Mouse (Mus musculus): Measurements from ENCODE around the gene Bcam. TPM values are rescaled to one million over a fixed set of nuclear protein-coding genes. Genes with fewer than 3 reads are reported as not detected.
A peak's percentile ranks its signal among the peaks of the same experiment; 100 is the strongest.

Gene Bcam
- total RNA-seq, 2 experiments from 2014 or later: 62.4 to 75.1 TPM

- no peak for DNase-seq
These were observed 46.6 kb downstream of the Bcam start for GRCm38 (mm10) chr7:19724167-19724566.

DNA sequence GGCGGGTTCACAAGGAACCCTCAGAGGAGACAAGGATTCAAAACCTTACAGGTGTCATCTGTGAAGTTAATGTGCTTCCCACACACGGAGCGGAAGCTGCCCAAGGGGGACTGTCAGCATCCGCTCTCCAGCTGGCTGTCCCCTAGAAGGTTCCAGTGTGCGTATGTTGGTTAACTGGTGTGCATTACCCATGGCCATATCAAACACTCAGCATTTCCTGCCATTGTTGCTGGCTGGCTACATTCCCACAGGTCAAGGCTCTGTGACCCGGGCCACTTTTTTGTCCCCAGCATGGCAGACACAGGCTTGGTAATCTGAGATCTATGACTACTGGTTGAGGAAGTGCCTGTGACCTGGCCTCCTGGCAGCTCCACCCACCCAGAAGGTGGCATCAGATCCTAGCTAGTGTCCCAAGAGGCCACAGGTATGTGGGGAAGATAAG, 48.0 kb downstream of the Bcam start:
- DNase-seq: peak; percentile 70

- no peak for DNase-seq
These were observed 51.6 kb downstream of the Bcam start for GRCm38 (mm10) chr7:19719200-19719599.

- DNase-seq: no peak
These were observed 52.4 kb downstream of the Bcam start for GRCm38 (mm10) chr7:19718297-19718952.

GRCm38 (mm10) chr7:19717346-19717745, 53.5 kb downstream of the Bcam start:
- DNase-seq: no peak

DNA sequence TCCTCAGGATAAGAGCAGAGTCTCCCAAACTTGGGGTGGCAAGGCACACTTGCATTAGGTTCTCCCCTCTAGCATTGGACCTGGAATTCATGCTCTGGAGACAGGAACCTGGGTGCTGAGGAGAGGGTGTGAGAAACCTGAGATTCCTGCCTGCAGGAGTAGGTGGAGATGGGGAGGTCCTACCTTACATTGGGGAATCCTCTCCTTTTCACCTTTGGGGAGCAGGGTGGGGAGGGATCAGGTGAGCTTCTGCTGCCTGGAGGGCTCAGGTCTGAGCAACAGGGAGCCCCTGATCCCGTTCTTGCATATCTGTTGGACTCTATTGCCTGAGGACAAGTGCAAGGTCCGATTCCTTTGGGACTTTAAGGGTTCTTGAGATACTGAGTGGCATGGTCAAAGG, 54.0 kb downstream of the Bcam start:
- DNase-seq: no peak

DNA sequence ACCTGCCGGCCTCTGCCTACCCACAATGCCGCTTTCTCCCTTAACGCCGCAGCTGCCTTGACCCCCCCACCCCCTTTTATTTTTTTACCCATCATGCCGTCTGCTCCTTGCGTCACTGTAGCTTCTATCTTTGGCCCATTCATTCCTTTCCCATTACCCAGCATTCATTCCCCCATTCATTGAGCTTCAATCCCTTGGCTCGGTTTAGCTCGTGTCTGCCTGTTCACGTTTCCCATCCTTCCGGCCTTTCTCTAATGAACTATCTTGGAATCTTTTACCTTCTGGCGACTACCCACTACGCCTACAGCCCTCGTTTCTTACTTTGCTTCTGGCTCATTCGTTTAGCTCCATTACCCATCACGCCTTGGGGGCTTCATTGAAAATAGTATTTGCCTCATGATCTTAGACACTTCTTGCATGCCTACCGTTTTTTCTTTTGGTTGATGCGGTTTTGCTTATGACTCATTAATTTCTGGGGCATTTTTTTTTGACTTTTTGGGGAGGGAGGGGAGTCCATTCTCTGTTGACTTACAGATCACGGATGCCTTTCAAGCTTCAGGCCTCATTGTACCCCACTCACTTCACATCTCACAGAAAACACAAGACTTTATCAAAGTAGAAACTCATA, 54.6 kb downstream of the Bcam start:
- DNase-seq: no peak

GRCm38 (mm10) chr7:19715239-19716054, 55.4 kb downstream of the Bcam start, which contains the start of gene Tomm40:
Gene Tomm40 (minus strand): TSS chr7:19715438.
- DNase-seq: peak; percentile 97

DNA sequence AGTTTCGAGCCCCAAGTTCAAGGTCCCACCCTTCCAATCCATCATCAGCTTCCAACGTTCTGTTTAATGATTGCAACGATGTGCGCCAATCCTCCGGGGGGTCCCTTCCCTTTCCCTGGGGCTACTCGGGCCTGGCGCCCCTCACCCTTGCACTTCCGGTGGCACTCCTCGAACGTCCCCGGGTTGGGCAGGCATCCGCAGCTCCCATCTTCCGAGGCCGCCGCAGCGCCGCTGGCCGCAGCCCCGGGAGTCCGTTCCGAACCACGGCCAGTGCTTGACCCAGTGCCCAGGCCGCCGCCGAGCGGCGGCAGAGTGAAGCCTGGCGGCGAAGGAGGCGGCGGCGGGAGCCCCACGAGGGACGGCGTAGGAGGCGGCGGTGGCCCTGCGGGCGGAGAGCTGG, 56.0 kb downstream of the Bcam start:
- DNase-seq: no peak

GRCm38 (mm10) chr7:19713598-19713997, 57.2 kb downstream of the Bcam start:
- no peak for DNase-seq

DNA sequence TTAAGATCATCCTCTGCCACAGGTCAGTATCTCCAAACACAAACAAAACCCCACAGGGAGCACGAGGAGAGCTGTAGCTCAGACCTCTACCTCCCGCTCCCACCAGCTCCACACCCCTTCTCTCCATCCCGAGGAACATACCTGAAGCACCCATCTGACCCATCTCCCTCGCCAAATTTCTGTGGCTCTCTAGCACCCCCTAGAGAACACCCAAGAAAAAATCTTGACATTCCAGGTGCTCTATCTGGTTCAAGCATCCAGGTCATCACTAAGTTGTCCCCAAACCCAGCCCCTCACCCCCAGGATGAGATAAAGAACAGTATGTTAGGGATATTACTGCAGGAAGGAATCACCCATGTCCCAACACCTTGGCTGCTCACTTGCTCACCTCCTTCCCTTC, 57.6 kb downstream of the Bcam start:
- DNase-seq: peak; percentile 37

GRCm38 (mm10) chr7:19712414-19712813, 58.4 kb downstream of the Bcam start:
- no peak for DNase-seq

GRCm38 (mm10) chr7:19710650-19711049, 60.2 kb downstream of the Bcam start:
- no peak for DNase-seq

Other genes with a start within 250 kb of the Bcam start
- gene Ppp1r37, start 207.9 kb downstream of the Bcam start, total RNA-seq (2021): 10 to 100 TPM; 59.2 to 60.8 TPM
- gene Zfp296, start 193.7 kb downstream of the Bcam start, total RNA-seq (2021): under 1 TPM; 0.55 to 0.60 TPM
- 10 to 100 TPM; 54.7 to 56.2 TPM for gene Gemin7, start 193.4 kb downstream of the Bcam start, total RNA-seq (2021)
- gene Clasrp, start 166.5 kb downstream of the Bcam start, total RNA-seq (2021): 10 to 100 TPM; 29.6 to 58.3 TPM
- 10 to 100 TPM; 18.8 to 21.6 TPM for gene Relb, start 141.6 kb downstream of the Bcam start, total RNA-seq (2021)
- gene Clptm1, start 106.0 kb downstream of the Bcam start, total RNA-seq (2021): 100 to 1,000 TPM; 108 to 117 TPM
- gene Apoc2, start 93.1 kb downstream of the Bcam start, total RNA-seq (2021): 100 to 1,000 TPM in 1 of 2 experiments, 10 to 100 TPM in 1; 52.0 to 144 TPM
- gene Gm44805, start 89.6 kb downstream of the Bcam start, total RNA-seq (2021): 1 to 10 TPM; 1.3 to 1.5 TPM
- gene Apoc4, start 89.5 kb downstream of the Bcam start, total RNA-seq (2021): 100 to 1,000 TPM; 211 to 416 TPM
- 1,000 to 10,000 TPM in 1 of 2 experiments, 100 to 1,000 TPM in 1; 910 to 1,570 TPM for gene Apoc1, start 78.4 kb downstream of the Bcam start, total RNA-seq (2021)
- gene Apoe, start 71.8 kb downstream of the Bcam start, total RNA-seq (2021): 1,000 to 10,000 TPM; 1,872 to 4,173 TPM
- 100 to 1,000 TPM; 157 to 171 TPM for gene Tomm40, start 55.6 kb downstream of the Bcam start, total RNA-seq (2021)
- 100 to 1,000 TPM in 1 of 2 experiments, 10 to 100 TPM in 1; 86.7 to 106 TPM for gene Nectin2, start 20.5 kb downstream of the Bcam start, total RNA-seq (2021)
- gene Cblc, start 25.8 kb upstream of the Bcam start, total RNA-seq (2021): 1 to 10 TPM; 1.8 to 3.2 TPM
- gene Bcl3, start 51.8 kb upstream of the Bcam start, total RNA-seq (2021): 10 to 100 TPM; 15.4 to 16.6 TPM
- not detected for gene Gm19345, start 81.0 kb upstream of the Bcam start, total RNA-seq (2021)
- gene Ceacam16, start 90.3 kb upstream of the Bcam start, total RNA-seq (2021): under 1 TPM in 1 of 2 experiments, not detected in 1; 0.18 TPM
- gene Ceacam19, start 116.9 kb upstream of the Bcam start, total RNA-seq (2021): not detected
- gene Pvr, start 150.1 kb upstream of the Bcam start, total RNA-seq (2021): 10 to 100 TPM; 20.9 to 24.9 TPM
- gene Igsf23, start 179.7 kb upstream of the Bcam start, total RNA-seq (2021): under 1 TPM; 0.27 TPM
- not detected for gene Ceacam20, start 194.4 kb upstream of the Bcam start, total RNA-seq (2021)
- not detected for gene Nlrp9b, start 220.4 kb upstream of the Bcam start, total RNA-seq (2021)

Data from adrenal gland, postnatal 10 days (tissue).